Mouse (Mus musculus) olfactory bulb, adult 2 months (tissue): Measurements from ENCODE around the gene Rpp40.

ENCODE experiments used
- CTCF ChIP-seq: fragments of 200-500 bp; IDR thresholded peaks from 2 replicates; pipeline ENCODE4 v1.5.1; 2012; ENCODE audit warnings: low read depth, mild to moderate bottlenecking, low read length, moderate library complexity; ENCODE audit not compliant: insufficient read depth
- POLR2A ChIP-seq: fragments of 200-500 bp; IDR thresholded peaks from 2 replicates; pipeline ENCODE4 v1.6.1; 2012; ENCODE audit warnings: mild to moderate bottlenecking, low read depth, low read length, moderate library complexity; ENCODE audit not compliant: insufficient read depth

- TF ChIP-seq CTCF (no peak), POLR2A (no peak)
These were observed 45.2 kb downstream of the Rpp40 start for GRCm38 (mm10) chr13:35860916-35861315.
